Mouse (Mus musculus) liver, embryonic 14.5 days (tissue): Measurements from ENCODE around the gene Stambpl1. TPM values are rescaled to one million over a fixed set of nuclear protein-coding genes. Genes with fewer than 3 reads are reported as not detected.

Source experiments
- ATAC-seq: fragments of 200-750 bp; cut with Nextera tagmentation; 2 replicates; pipeline ENCODE4 v1.8.0; 2017; ENCODE audit warnings: moderate number of reproducible peaks, mild to moderate bottlenecking, moderate library complexity; ENCODE audit not compliant: insufficient read depth
- DNase-seq, 3 experiments: peaks; one replicate each; pipeline ENCODE4 v3.0.0-alpha.2; 2012 to 2013; ENCODE audit warnings: low read depth in 3 of 3, low spot score in 3 of 3
- H3K27ac ChIP-seq: fragments of 300-500 bp; sonication (generic); 2 replicates; pipeline ENCODE4 v1.5.1; 2014; ENCODE audit warnings: moderate library complexity, mild to moderate bottlenecking, control low read depth, inconsistent platforms
- H3K27me3 ChIP-seq: fragments of 300-500 bp; sonication (generic); 2 replicates; pipeline ENCODE4 v1.6.1; 2014; ENCODE audit warnings: mild to moderate bottlenecking, low read length, moderate library complexity; ENCODE audit not compliant: control insufficient read depth, insufficient read depth
- H3K36me3 ChIP-seq: fragments of 300-500 bp; sonication (generic); replicated peaks from 2 replicates; pipeline ENCODE4 v1.6.1; 2014; ENCODE audit warnings: low read depth; ENCODE audit not compliant: control insufficient read depth, insufficient read depth
- H3K4me1 ChIP-seq, 2 experiments: fragments of 200-500 bp in 1 of 2; fragments of 300-500 bp in 1 of 2; sonication (generic) in 1 of 2; replicated peaks; 2 replicates each; pipeline ENCODE4 v1.6.1; 2012 to 2014; ENCODE audit warnings: antibody characterized with exemption in 1 of 2, inconsistent platforms in 1 of 2, low read length in 1 of 2; ENCODE audit not compliant: control insufficient read depth in 2 of 2, insufficient read depth in 2 of 2
- H3K4me2 ChIP-seq: fragments of 300-500 bp; sonication (generic); 2 replicates; pipeline ENCODE4 v1.6.1; 2014; ENCODE audit warnings: low read depth, mild to moderate bottlenecking, control low read depth, moderate library complexity
- H3K4me3 ChIP-seq, 2 experiments: fragments of 200-500 bp in 1 of 2; fragments of 300-500 bp in 1 of 2; sonication (generic) in 1 of 2; 2 replicates each; pipeline ENCODE4 v1.5.1; 2012 to 2014; ENCODE audit warnings: low read depth in 2 of 2, low read length in 2 of 2, mild to moderate bottlenecking in 2 of 2, control low read depth in 1 of 2, inconsistent platforms in 1 of 2, moderate library complexity in 1 of 2; ENCODE audit not compliant: insufficient read depth in 1 of 2
- H3K9ac ChIP-seq: fragments of 300-500 bp; sonication (generic); replicated peaks from 2 replicates; pipeline ENCODE4 v1.6.1; 2014; ENCODE audit warnings: mild to moderate bottlenecking, control low read depth, moderate library complexity
- H3K9me3 ChIP-seq: fragments of 300-500 bp; sonication (generic); 2 replicates; pipeline ENCODE4 v1.6.1; 2016; ENCODE audit warnings: low read length, mixed read lengths; ENCODE audit not compliant: control insufficient read depth
- CTCF ChIP-seq: IDR thresholded peaks from 2 replicates; pipeline ENCODE4 v1.5.1; 2016; ENCODE audit warnings: antibody characterized with exemption, low read depth, control low read depth
- EP300 ChIP-seq: IDR thresholded peaks from 2 replicates; pipeline ENCODE4 v1.6.1; 2016; ENCODE audit warnings: antibody characterized with exemption, low read depth
- WGBS: fragments of 180-500 bp; shearing (Covaris S2); extraction: QIAGEN DNeasy Blood & Tissue Kit; methylation state at CpG from one replicate; pipeline ENCODE4 v1.1.7; 2014; ENCODE audit not compliant: insufficient replicate concordance; 5-methylcytosine and 5-hydroxymethylcytosine counted together
- polyA plus RNA-seq, 2 experiments: library from polyadenylated mRNA; depleted of rRNA in 1 of 2; stranded (reverse) in 1 of 2; unstranded in 1 of 2; fragments of >200 nt; fragmentation: Nextera tagmentation in 1 of 2; extraction: Ambion mirVana in 1 of 2; gene quantifications; 2 replicates each; pipeline versions ENCODE4 v1.2.1 to v1.2.3; 2012 to 2014

The Stambpl1 gene
- polyA plus RNA-seq, 2 experiments = 1.8 to 2.4 TPM

DNA sequence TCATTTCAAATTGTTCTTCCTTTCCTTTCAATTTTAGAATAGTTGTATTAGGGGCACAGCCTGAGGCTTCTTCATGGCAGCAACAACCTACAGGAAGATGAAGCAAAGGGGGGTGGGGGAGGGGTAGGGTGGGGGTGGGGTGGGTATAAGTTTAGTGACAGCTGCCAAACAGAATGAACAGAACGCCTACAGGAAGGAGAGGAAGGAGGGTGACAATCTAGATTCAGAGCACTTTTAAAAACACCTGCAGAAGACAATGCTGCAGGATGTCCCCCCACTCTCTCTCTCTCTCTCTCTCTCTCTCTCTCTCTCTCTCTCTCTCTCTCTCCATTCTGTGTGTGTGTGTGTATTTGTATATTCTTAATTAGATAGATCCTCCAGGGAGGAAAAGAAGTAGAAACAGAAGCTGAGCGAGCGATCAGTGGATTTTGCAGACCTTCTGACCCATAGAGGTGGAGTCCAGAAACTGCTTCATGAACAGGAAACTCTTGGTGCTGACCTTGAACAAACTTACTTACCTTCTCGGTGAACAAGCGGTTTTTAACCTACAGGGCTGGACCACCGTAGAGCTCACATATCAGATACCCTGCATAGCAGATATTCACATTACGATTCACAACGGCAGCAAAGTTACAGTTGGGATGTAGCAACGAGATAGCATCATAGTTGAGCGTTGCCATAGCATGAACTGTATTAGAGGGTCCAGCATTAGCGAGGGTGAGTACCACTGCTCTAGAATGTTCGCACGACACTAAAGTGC, 95.8 kb downstream of the Stambpl1 start:
- H3K4me2 ChIP-seq = no peak overlapping the region
- H3K36me3 ChIP-seq = no peaks in the 10 kb centered on the region
- no peaks in the 10 kb centered on the region for H3K27me3 ChIP-seq
- no peak overlapping the region for H3K4me3 ChIP-seq
- DNase-seq (no peak), ATAC-seq (no peak)
- no peak overlapping the region for H3K27ac ChIP-seq
- H3K9me3 ChIP-seq = no peaks in the 10 kb centered on the region
- no peak overlapping the region for H3K9ac ChIP-seq
- TF ChIP-seq EP300 = no peak
- no peak for TF ChIP-seq CTCF
- 32% methylated on average over 13 of the region's 13 CpGs for WGBS
- H3K4me1 ChIP-seq = 0 out of 4 replicates have a peak, but pooled peaks cover 0 to 3% of the 10 kb centered on the region in 2 experiments

DNA sequence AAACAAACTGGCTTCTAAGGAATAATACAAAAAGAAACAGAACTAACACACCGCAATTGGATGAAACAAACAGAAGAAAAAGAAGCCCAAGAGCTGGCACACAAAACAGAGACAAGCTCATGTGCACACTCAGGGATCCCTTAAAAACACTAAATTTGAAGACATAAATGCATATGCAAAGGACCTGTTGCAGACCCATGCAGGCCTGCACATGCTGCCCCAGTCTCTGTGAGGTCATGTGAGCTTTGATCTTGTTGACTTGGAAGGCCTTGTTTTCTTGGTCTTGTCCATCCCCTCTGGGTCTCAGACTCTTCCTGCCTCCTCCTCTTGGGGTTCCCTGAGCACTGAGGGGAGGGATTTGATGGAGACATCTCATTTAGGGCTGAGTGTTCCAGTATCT, 96.7 kb downstream of the Stambpl1 start:
- ATAC-seq = no peak
- Histone ChIP-seq H3K27me3 (no peaks in the 10 kb centered on the region), H3K9ac (no peak overlapping the region), H3K27ac (no peak overlapping the region), H3K36me3 (no peaks in the 10 kb centered on the region), H3K4me1 (peaks cover 0 to 3% of the 10 kb centered on the region in 2 experiments; a peak in 1 of 4 replicates), H3K4me2 (no peak overlapping the region), H3K4me3 (no peak overlapping the region), H3K9me3 (no peaks in the 10 kb centered on the region)
- DNase-seq = no peak
- 65% methylated on average over 1 of the region's 1 CpGs for WGBS
- TF ChIP-seq CTCF (no peak), EP300 (no peak)

Other genes with a start within 250 kb of the Stambpl1 start
- gene Lipf, start 231.0 kb upstream of the Stambpl1 start, polyA plus RNA-seq (2012; rRNA removed) = not detected in 2 replicates
- not detected in 2 replicates for gene Lipf, start 231.0 kb upstream of the Stambpl1 start, polyA plus RNA-seq (2014; fragmentation: Nextera tagmentation; extraction: Ambion mirVana)
- not detected in 2 replicates for gene Lipk, start 183.9 kb upstream of the Stambpl1 start, polyA plus RNA-seq (2012; rRNA removed)
- gene Lipk, start 183.9 kb upstream of the Stambpl1 start, polyA plus RNA-seq (2014; fragmentation: Nextera tagmentation; extraction: Ambion mirVana) = not detected in 2 replicates
- gene Lipn, start 124.9 kb upstream of the Stambpl1 start, polyA plus RNA-seq (2012; rRNA removed) = not detected in 2 replicates
- not detected in 2 replicates for gene Lipn, start 124.9 kb upstream of the Stambpl1 start, polyA plus RNA-seq (2014; fragmentation: Nextera tagmentation; extraction: Ambion mirVana)
- gene Lipm, start 91.3 kb upstream of the Stambpl1 start, polyA plus RNA-seq (2012; rRNA removed) = 0.02 TPM in 1 of 2 replicates, not detected in the other
- not detected in 2 replicates for gene Lipm, start 91.3 kb upstream of the Stambpl1 start, polyA plus RNA-seq (2014; fragmentation: Nextera tagmentation; extraction: Ambion mirVana)
- gene Ankrd22, start 26.2 kb upstream of the Stambpl1 start, polyA plus RNA-seq (2012; rRNA removed) = 0.12 and 0.13 TPM in 2 replicates
- 0.09 and 0.22 TPM in 2 replicates for gene Ankrd22, start 26.2 kb upstream of the Stambpl1 start, polyA plus RNA-seq (2014; fragmentation: Nextera tagmentation; extraction: Ambion mirVana)
- gene Acta2, start 63.4 kb downstream of the Stambpl1 start, polyA plus RNA-seq (2012; rRNA removed) = 11.2 and 12.8 TPM in 2 replicates
- gene Acta2, start 63.4 kb downstream of the Stambpl1 start, polyA plus RNA-seq (2014; fragmentation: Nextera tagmentation; extraction: Ambion mirVana) = 7.5 and 11.9 TPM in 2 replicates
- gene Fas, start 98.4 kb downstream of the Stambpl1 start, polyA plus RNA-seq (2012; rRNA removed) = 0.37 and 0.99 TPM in 2 replicates
- gene Fas, start 98.4 kb downstream of the Stambpl1 start, polyA plus RNA-seq (2014; fragmentation: Nextera tagmentation; extraction: Ambion mirVana) = 2.1 and 3.2 TPM in 2 replicates